Mouse (Mus musculus) cerebellum, adult 9-11 months (tissue): Measurements from ENCODE around the gene Prkca.
A peak's percentile ranks its signal among the peaks of the same experiment; 100 is the strongest.

ENCODE experiments used
- DNase-seq: peaks from one replicate; pipeline ENCODE4 v3.0.0; 2022

Prkca gene

GRCm38 (mm10) chr11:107914634-107915226 is 429.0 kb downstream of the Prkca start, which contains the start of gene Cacng5:
Cacng5 (minus strand) TSS chr11:107915055.
- DNase-seq = no peak

- DNase-seq = no peak
Observed at GRCm38 (mm10) chr11:107913317-107913716, 430.4 kb downstream of the Prkca start.

- no peak for DNase-seq
Observed at GRCm38 (mm10) chr11:107905364-107905763, 438.4 kb downstream of the Prkca start.

- DNase-seq = peak; percentile 20
Observed at GRCm38 (mm10) chr11:107903966-107904605, 439.6 kb downstream of the Prkca start.

- DNase-seq = no peak
Observed at GRCm38 (mm10) chr11:107900470-107900869, 443.3 kb downstream of the Prkca start.

GRCm38 (mm10) chr11:107898698-107899097 is 445.0 kb downstream of the Prkca start:
- DNase-seq = no peak

- no peak for DNase-seq
Observed at GRCm38 (mm10) chr11:107895635-107896034, 448.1 kb downstream of the Prkca start.

- no peak for DNase-seq
Observed at GRCm38 (mm10) chr11:107891377-107891776, 452.4 kb downstream of the Prkca start.

GRCm38 (mm10) chr11:107887342-107887741 is 456.4 kb downstream of the Prkca start:
- DNase-seq = no peak
